Mouse (Mus musculus) megakaryocyte-erythroid progenitor cell, adult 5-6 weeks (primary cell): ENCODE results near the gene Fitm1. TPM values are rescaled to one million over a fixed set of nuclear protein-coding genes. Genes with fewer than 3 reads are reported as not detected.

Experiments used
- total RNA-seq, 2 experiments: library from RNA; stranded (forward) in 1 of 2; stranded (reverse) in 1 of 2; fragments of 200-1000, 215-1000 nt in 1 of 2; fragments of >200 nt in 1 of 2; fragmentation: Nextera tagmentation in 1 of 2; gene quantifications; 2 replicates each; pipeline ENCODE4 v1.2.3; 2014 to 2017

Fitm1 gene
- total RNA-seq, 2 experiments from 2014 or later: not detected

Other genes starting within 250 kb of the Fitm1 start
Only the 30 nearest of the 31 such genes appear.
- gene Dhrs4, start 96.9 kb upstream of the Fitm1 start, total RNA-seq (2014; fragmentation: Nextera tagmentation): 103 and 133 TPM in 2 replicates
- gene Dhrs4, start 96.9 kb upstream of the Fitm1 start, total RNA-seq (2017): 128 and 189 TPM in 2 replicates
- gene Carmil3, start 85.0 kb upstream of the Fitm1 start, total RNA-seq (2014; fragmentation: Nextera tagmentation): 0.77 and 1.3 TPM in 2 replicates
- gene Carmil3, start 85.0 kb upstream of the Fitm1 start, total RNA-seq (2017): 0.42 and 0.70 TPM in 2 replicates
- gene Cpne6, start 65.2 kb upstream of the Fitm1 start, total RNA-seq (2014; fragmentation: Nextera tagmentation): not detected in 2 replicates
- gene Cpne6, start 65.2 kb upstream of the Fitm1 start, total RNA-seq (2017): not detected in 2 replicates
- not detected in 2 replicates for gene Nrl, start 50.6 kb upstream of the Fitm1 start, total RNA-seq (2014; fragmentation: Nextera tagmentation)
- not detected in 2 replicates for gene Nrl, start 50.6 kb upstream of the Fitm1 start, total RNA-seq (2017)
- gene Pck2, start 35.4 kb upstream of the Fitm1 start, total RNA-seq (2014; fragmentation: Nextera tagmentation): 66.0 and 88.0 TPM in 2 replicates
- 48.7 and 55.6 TPM in 2 replicates for gene Pck2, start 35.4 kb upstream of the Fitm1 start, total RNA-seq (2017)
- gene Dcaf11, start 15.6 kb upstream of the Fitm1 start, total RNA-seq (2014; fragmentation: Nextera tagmentation): 41.6 and 45.9 TPM in 2 replicates
- gene Dcaf11, start 15.6 kb upstream of the Fitm1 start, total RNA-seq (2017): 48.3 and 115 TPM in 2 replicates
- gene A730061H03Rik, start 15.2 kb upstream of the Fitm1 start, total RNA-seq (2014; fragmentation: Nextera tagmentation): 2.7 TPM in 1 of 2 replicates, not detected in the other
- 14.8 TPM in 1 of 2 replicates, not detected in the other for gene A730061H03Rik, start 15.2 kb upstream of the Fitm1 start, total RNA-seq (2017)
- gene Psme1, start 2.5 kb downstream of the Fitm1 start, total RNA-seq (2014; fragmentation: Nextera tagmentation): 311 and 359 TPM in 2 replicates
- 249 and 300 TPM in 2 replicates for gene Psme1, start 2.5 kb downstream of the Fitm1 start, total RNA-seq (2017)
- gene Emc9, start 9.7 kb downstream of the Fitm1 start, total RNA-seq (2014; fragmentation: Nextera tagmentation): 37.3 and 44.8 TPM in 2 replicates
- 22.7 and 26.7 TPM in 2 replicates for gene Emc9, start 9.7 kb downstream of the Fitm1 start, total RNA-seq (2017)
- 190 and 268 TPM in 2 replicates for gene Psme2, start 15.5 kb downstream of the Fitm1 start, total RNA-seq (2014; fragmentation: Nextera tagmentation)
- gene Psme2, start 15.5 kb downstream of the Fitm1 start, total RNA-seq (2017): 208 and 351 TPM in 2 replicates
- 35.8 and 47.0 TPM in 2 replicates for gene Rnf31, start 16.1 kb downstream of the Fitm1 start, total RNA-seq (2014; fragmentation: Nextera tagmentation)
- 23.8 and 46.4 TPM in 2 replicates for gene Rnf31, start 16.1 kb downstream of the Fitm1 start, total RNA-seq (2017)
- 57.9 and 65.2 TPM in 2 replicates for gene Irf9, start 28.0 kb downstream of the Fitm1 start, total RNA-seq (2014; fragmentation: Nextera tagmentation)
- 41.6 and 41.7 TPM in 2 replicates for gene Irf9, start 28.0 kb downstream of the Fitm1 start, total RNA-seq (2017)
- gene Rec8, start 42.4 kb downstream of the Fitm1 start, total RNA-seq (2014; fragmentation: Nextera tagmentation): 28.2 and 53.3 TPM in 2 replicates
- 16.0 and 27.6 TPM in 2 replicates for gene Rec8, start 42.4 kb downstream of the Fitm1 start, total RNA-seq (2017)
- 79.0 and 101 TPM in 2 replicates for gene Ipo4, start 60.3 kb downstream of the Fitm1 start, total RNA-seq (2014; fragmentation: Nextera tagmentation)
- gene Ipo4, start 60.3 kb downstream of the Fitm1 start, total RNA-seq (2017): 21.2 and 26.9 TPM in 2 replicates
- 4.9 and 11.6 TPM in 2 replicates for gene Gm49378, start 62.3 kb downstream of the Fitm1 start, total RNA-seq (2014; fragmentation: Nextera tagmentation)
- gene Gm49378, start 62.3 kb downstream of the Fitm1 start, total RNA-seq (2017): 3.5 and 3.7 TPM in 2 replicates
- 43.8 and 52.6 TPM in 2 replicates for gene Tm9sf1, start 68.2 kb downstream of the Fitm1 start, total RNA-seq (2014; fragmentation: Nextera tagmentation)
- gene Tm9sf1, start 68.2 kb downstream of the Fitm1 start, total RNA-seq (2017): 61.9 and 77.4 TPM in 2 replicates
- gene Tssk4, start 74.6 kb downstream of the Fitm1 start, total RNA-seq (2014; fragmentation: Nextera tagmentation): 0.87 and 0.99 TPM in 2 replicates
- gene Tssk4, start 74.6 kb downstream of the Fitm1 start, total RNA-seq (2017): 0.69 TPM in 1 of 2 replicates, not detected in the other
- 39.9 and 57.6 TPM in 2 replicates for gene Mdp1, start 84.9 kb downstream of the Fitm1 start, total RNA-seq (2014; fragmentation: Nextera tagmentation)
- gene Mdp1, start 84.9 kb downstream of the Fitm1 start, total RNA-seq (2017): 33.5 and 34.1 TPM in 2 replicates
- 20.2 and 31.1 TPM in 2 replicates for gene Gmpr2, start 96.3 kb downstream of the Fitm1 start, total RNA-seq (2014; fragmentation: Nextera tagmentation)
- gene Gmpr2, start 96.3 kb downstream of the Fitm1 start, total RNA-seq (2017): 22.6 and 24.8 TPM in 2 replicates
- gene Nedd8, start 96.5 kb downstream of the Fitm1 start, total RNA-seq (2014; fragmentation: Nextera tagmentation): 398 and 455 TPM in 2 replicates
- gene Nedd8, start 96.5 kb downstream of the Fitm1 start, total RNA-seq (2017): 365 and 374 TPM in 2 replicates
- 22.2 and 59.3 TPM in 2 replicates for gene Tinf2, start 106.2 kb downstream of the Fitm1 start, total RNA-seq (2014; fragmentation: Nextera tagmentation)
- gene Tinf2, start 106.2 kb downstream of the Fitm1 start, total RNA-seq (2017): 22.8 and 24.0 TPM in 2 replicates
- not detected in 2 replicates for gene Tgm1, start 138.3 kb downstream of the Fitm1 start, total RNA-seq (2014; fragmentation: Nextera tagmentation)
- gene Tgm1, start 138.3 kb downstream of the Fitm1 start, total RNA-seq (2017): 0.15 TPM in 1 of 2 replicates, not detected in the other
- 14.4 and 20.2 TPM in 2 replicates for gene Rabggta, start 146.6 kb downstream of the Fitm1 start, total RNA-seq (2014; fragmentation: Nextera tagmentation)
- gene Rabggta, start 146.6 kb downstream of the Fitm1 start, total RNA-seq (2017): 7.7 and 12.6 TPM in 2 replicates
- 21.5 and 31.0 TPM in 2 replicates for gene Dhrs1, start 170.1 kb downstream of the Fitm1 start, total RNA-seq (2014; fragmentation: Nextera tagmentation)
- 10.0 and 10.3 TPM in 2 replicates for gene Dhrs1, start 170.1 kb downstream of the Fitm1 start, total RNA-seq (2017)
- 35.8 and 52.0 TPM in 2 replicates for gene Nop9, start 170.1 kb downstream of the Fitm1 start, total RNA-seq (2014; fragmentation: Nextera tagmentation)
- 24.8 and 27.5 TPM in 2 replicates for gene Nop9, start 170.1 kb downstream of the Fitm1 start, total RNA-seq (2017)
- gene Cideb, start 182.8 kb downstream of the Fitm1 start, total RNA-seq (2014; fragmentation: Nextera tagmentation): not detected in 2 replicates
- gene Cideb, start 182.8 kb downstream of the Fitm1 start, total RNA-seq (2017): not detected in 2 replicates
- not detected in 2 replicates for gene Ltb4r2, start 185.8 kb downstream of the Fitm1 start, total RNA-seq (2014; fragmentation: Nextera tagmentation)
- gene Ltb4r2, start 185.8 kb downstream of the Fitm1 start, total RNA-seq (2017): 0.38 and 1.7 TPM in 2 replicates
- gene Ltb4r1, start 190.3 kb downstream of the Fitm1 start, total RNA-seq (2014; fragmentation: Nextera tagmentation): 0.50 and 3.5 TPM in 2 replicates
- gene Ltb4r1, start 190.3 kb downstream of the Fitm1 start, total RNA-seq (2017): 0.76 and 3.1 TPM in 2 replicates
- not detected in 2 replicates for gene Adcy4, start 208.5 kb downstream of the Fitm1 start, total RNA-seq (2014; fragmentation: Nextera tagmentation)
- not detected in 2 replicates for gene Adcy4, start 208.5 kb downstream of the Fitm1 start, total RNA-seq (2017)
- gene Ripk3, start 213.2 kb downstream of the Fitm1 start, total RNA-seq (2014; fragmentation: Nextera tagmentation): 55.7 and 87.0 TPM in 2 replicates
- gene Ripk3, start 213.2 kb downstream of the Fitm1 start, total RNA-seq (2017): 8.9 and 23.1 TPM in 2 replicates